Mouse (Mus musculus) stomach, postnatal 0 days (tissue): ENCODE data around the gene Lingo1.
A peak's percentile ranks its signal among the peaks of the same experiment; 100 is the strongest.

ENCODE experiments used
- CTCF ChIP-seq: IDR thresholded peaks from 2 replicates; pipeline ENCODE4 v1.5.1; 2016; ENCODE audit warnings: antibody characterized with exemption, low read depth, mild to moderate bottlenecking, moderate library complexity
- EP300 ChIP-seq: optimal IDR thresholded peaks from 2 replicates; pipeline ENCODE3; 2016; ENCODE audit warnings: antibody characterized with exemption

GRCm38 (mm10) chr9:56620512-56621371 is 175.5 kb downstream of the Lingo1 start:
- TF ChIP-seq CTCF (peak; percentile 25; the same call in 1 of the 2 replicates), EP300 (no peak)
